Mouse (Mus musculus) heart, postnatal 0 days (tissue): Measurements from ENCODE around the gene Lingo1. TPM values are rescaled to one million over a fixed set of nuclear protein-coding genes. Genes with fewer than 3 reads are reported as not detected.

Source experiments
- ATAC-seq: fragments of 200-750 bp; cut with Nextera tagmentation; 2 replicates; pipeline ENCODE4 v1.8.0; 2017; ENCODE audit warnings: low read depth, moderate number of reproducible peaks, moderate library complexity; ENCODE audit not compliant: insufficient read depth
- DNase-seq: peaks from one replicate; pipeline ENCODE4 v3.0.0-alpha.2; 2016; ENCODE audit warnings: low spot score
- H3K27ac ChIP-seq: fragments of 300-500 bp; sonication (generic); 2 replicates; pipeline ENCODE4 v1.5.1; 2014; ENCODE audit warnings: low read depth, mild to moderate bottlenecking
- H3K27me3 ChIP-seq: fragments of 300-500 bp; sonication (generic); 2 replicates; pipeline ENCODE4 v1.6.1; 2014; ENCODE audit warnings: low read length, mixed read lengths; ENCODE audit not compliant: control insufficient read depth, insufficient read depth
- H3K36me3 ChIP-seq: fragments of 300-500 bp; sonication (generic); replicated peaks from 2 replicates; pipeline ENCODE4 v1.6.1; 2014; ENCODE audit warnings: low read length, mixed read lengths; ENCODE audit not compliant: control insufficient read depth, insufficient read depth
- H3K4me1 ChIP-seq: fragments of 300-500 bp; sonication (generic); 2 replicates; pipeline ENCODE4 v1.6.1; 2014; ENCODE audit warnings: antibody characterized with exemption; ENCODE audit not compliant: control insufficient read depth, insufficient read depth
- H3K4me2 ChIP-seq: fragments of 300-500 bp; sonication (generic); 2 replicates; pipeline ENCODE4 v1.6.1; 2014; ENCODE audit warnings: low read depth, mild to moderate bottlenecking, low read length, moderate library complexity
- H3K4me3 ChIP-seq: fragments of 300-500 bp; sonication (generic); 2 replicates; pipeline ENCODE4 v1.5.1; 2014; ENCODE audit warnings: low read depth, low read length
- H3K9ac ChIP-seq: fragments of 300-500 bp; sonication (generic); replicated peaks from 2 replicates; pipeline ENCODE4 v1.6.1; 2014; ENCODE audit warnings: low read depth, low read length, mixed read lengths
- H3K9me3 ChIP-seq: fragments of 300-500 bp; sonication (generic); replicated peaks from 2 replicates; pipeline ENCODE4 v1.6.1; 2016; ENCODE audit warnings: low read length; ENCODE audit not compliant: control insufficient read depth
- CTCF ChIP-seq: IDR thresholded peaks from 2 replicates; pipeline ENCODE4 v1.5.1; 2016; ENCODE audit warnings: antibody characterized with exemption, control low read depth, low read depth
- EP300 ChIP-seq: IDR thresholded peaks from 2 replicates; pipeline ENCODE4 v1.6.1; 2016; ENCODE audit warnings: antibody characterized with exemption, low read depth
- WGBS: fragments of 180-500 bp; shearing (Covaris S2); extraction: QIAGEN DNeasy Blood & Tissue Kit; methylation state at CpG from one replicate; pipeline ENCODE4 v1.1.7; 2014; 5-methylcytosine and 5-hydroxymethylcytosine counted together
- polyA plus RNA-seq: library from polyadenylated mRNA; unstranded; fragments of >200 nt; fragmentation: Nextera tagmentation; extraction: Ambion mirVana; gene quantifications from 2 replicates; pipeline ENCODE4 v1.2.1, GENCODE M21; 2015
- total RNA-seq: library from RNA; depleted of rRNA; stranded (reverse); fragments of >200 nt; gene quantifications from 2 replicates; pipeline ENCODE4 v1.2.3, GENCODE M21; 2014; ENCODE audit warnings: low replicate concordance

Gene Lingo1
- total and polyA plus RNA-seq, 2 experiments from 2014 or later = 0.66 to 2.4 TPM

GRCm38 (mm10) chr9:56591248-56591888, 204.9 kb downstream of the Lingo1 start:
- H3K9me3 ChIP-seq = no peaks in the 10 kb centered on the region
- no peaks in the 10 kb centered on the region for H3K36me3 ChIP-seq
- ATAC-seq = no peak
- no peak overlapping the region for H3K27ac ChIP-seq
- no peak overlapping the region for H3K9ac ChIP-seq
- no peak overlapping the region for H3K4me3 ChIP-seq
- no peak overlapping the region for H3K4me2 ChIP-seq
- H3K4me1 ChIP-seq = no peaks in the 10 kb centered on the region
- TF ChIP-seq CTCF (no peak), EP300 (no peak)
- no peaks in the 10 kb centered on the region for H3K27me3 ChIP-seq
- WGBS = 73% methylated on average over 8 of the region's 8 CpGs
- no peak for DNase-seq

- 60% methylated on average over 5 of the region's 5 CpGs for WGBS
- ATAC-seq (no peak), DNase-seq (no peak)
- no peaks in the 10 kb centered on the region for H3K4me1 ChIP-seq
- H3K36me3 ChIP-seq = no peaks in the 10 kb centered on the region
- no peak overlapping the region for H3K9ac ChIP-seq
- H3K9me3 ChIP-seq = no peaks in the 10 kb centered on the region
- H3K4me3 ChIP-seq = no peak overlapping the region
- H3K27me3 ChIP-seq = no peaks in the 10 kb centered on the region
- H3K4me2 ChIP-seq = no peak overlapping the region
- H3K27ac ChIP-seq = no peak overlapping the region
- TF ChIP-seq CTCF (no peak), EP300 (no peak)
Measured at GRCm38 (mm10) chr9:56589762-56590161, 206.5 kb downstream of the Lingo1 start.

- no peak for ATAC-seq
Measured at GRCm38 (mm10) chr9:56584043-56584424, 212.2 kb downstream of the Lingo1 start.

GRCm38 (mm10) chr9:56583139-56584042, 212.9 kb downstream of the Lingo1 start:
- Histone ChIP-seq H3K27ac (no peak overlapping the region), H3K9me3 (no peaks in the 10 kb centered on the region), H3K4me1 (0 out of 2 replicates have a peak, but pooled peaks cover 3% of the 10 kb centered on the region), H3K36me3 (no peaks in the 10 kb centered on the region), H3K4me3 (no peak overlapping the region), H3K4me2 (no peak overlapping the region), H3K9ac (no peak overlapping the region), H3K27me3 (no peaks in the 10 kb centered on the region; the same call in 1 of the 2 replicates)
- WGBS = 70% methylated on average over 11 of the region's 11 CpGs
- DNase-seq (no peak), ATAC-seq (no peak; the same call in 1 of the 2 replicates)
- TF ChIP-seq CTCF (no peak), EP300 (no peak)

More at GRCm38 (mm10) chr9:56584043-56584424, 212.2 kb downstream of the Lingo1 start:
- 67% methylated on average over 7 of the region's 7 CpGs for WGBS
- no peak overlapping the region for H3K4me3 ChIP-seq
- TF ChIP-seq EP300 (no peak), CTCF (no peak)
- no peaks in the 10 kb centered on the region for H3K36me3 ChIP-seq
- no peaks in the 10 kb centered on the region for H3K9me3 ChIP-seq
- H3K27me3 ChIP-seq = no peaks in the 10 kb centered on the region; the same call in 1 of the 2 replicates
- H3K4me1 ChIP-seq = 0 out of 2 replicates have a peak, but pooled peaks cover 3% of the 10 kb centered on the region
- no peak overlapping the region for H3K4me2 ChIP-seq
- no peak for DNase-seq
- no peak overlapping the region for H3K27ac ChIP-seq
- H3K9ac ChIP-seq = no peak overlapping the region

GRCm38 (mm10) chr9:56582628-56583027, 213.6 kb downstream of the Lingo1 start:
- ATAC-seq (no peak), DNase-seq (no peak)
- Histone ChIP-seq H3K36me3 (no peaks in the 10 kb centered on the region), H3K4me1 (0 out of 2 replicates have a peak, but pooled peaks cover 3% of the 10 kb centered on the region), H3K4me3 (no peak overlapping the region), H3K9ac (no peak overlapping the region), H3K9me3 (no peaks in the 10 kb centered on the region), H3K27me3 (no peaks in the 10 kb centered on the region; the same call in 1 of the 2 replicates), H3K4me2 (no peak overlapping the region), H3K27ac (no peak overlapping the region)
- WGBS = 57% methylated on average over 8 of the region's 8 CpGs
- TF ChIP-seq EP300 = no peak
- no peak for TF ChIP-seq CTCF
